Mouse (Mus musculus) liver, embryonic 14.5 days (tissue): Measurements from ENCODE around the gene Unc5a. TPM values are rescaled to one million over a fixed set of nuclear protein-coding genes. Genes with fewer than 3 reads are reported as not detected.

Source experiments
- ATAC-seq: fragments of 200-750 bp; cut with Nextera tagmentation; 2 replicates; pipeline ENCODE4 v1.8.0; 2017; ENCODE audit warnings: moderate number of reproducible peaks, mild to moderate bottlenecking, moderate library complexity; ENCODE audit not compliant: insufficient read depth
- DNase-seq, 3 experiments: peaks; one replicate each; pipeline ENCODE4 v3.0.0-alpha.2; 2012 to 2013; ENCODE audit warnings: low read depth in 3 of 3, low spot score in 3 of 3
- H3K27ac ChIP-seq: fragments of 300-500 bp; sonication (generic); 2 replicates; pipeline ENCODE4 v1.5.1; 2014; ENCODE audit warnings: moderate library complexity, mild to moderate bottlenecking, control low read depth, inconsistent platforms
- H3K27me3 ChIP-seq: fragments of 300-500 bp; sonication (generic); 2 replicates; pipeline ENCODE4 v1.6.1; 2014; ENCODE audit warnings: mild to moderate bottlenecking, low read length, moderate library complexity; ENCODE audit not compliant: control insufficient read depth, insufficient read depth
- H3K36me3 ChIP-seq: fragments of 300-500 bp; sonication (generic); replicated peaks from 2 replicates; pipeline ENCODE4 v1.6.1; 2014; ENCODE audit warnings: low read depth; ENCODE audit not compliant: control insufficient read depth, insufficient read depth
- H3K4me1 ChIP-seq, 2 experiments: fragments of 200-500 bp in 1 of 2; fragments of 300-500 bp in 1 of 2; sonication (generic) in 1 of 2; replicated peaks; 2 replicates each; pipeline ENCODE4 v1.6.1; 2012 to 2014; ENCODE audit warnings: antibody characterized with exemption in 1 of 2, inconsistent platforms in 1 of 2, low read length in 1 of 2; ENCODE audit not compliant: control insufficient read depth in 2 of 2, insufficient read depth in 2 of 2
- H3K4me2 ChIP-seq: fragments of 300-500 bp; sonication (generic); 2 replicates; pipeline ENCODE4 v1.6.1; 2014; ENCODE audit warnings: low read depth, mild to moderate bottlenecking, control low read depth, moderate library complexity
- H3K4me3 ChIP-seq, 2 experiments: fragments of 200-500 bp in 1 of 2; fragments of 300-500 bp in 1 of 2; sonication (generic) in 1 of 2; 2 replicates each; pipeline ENCODE4 v1.5.1; 2012 to 2014; ENCODE audit warnings: low read depth in 2 of 2, low read length in 2 of 2, mild to moderate bottlenecking in 2 of 2, control low read depth in 1 of 2, inconsistent platforms in 1 of 2, moderate library complexity in 1 of 2; ENCODE audit not compliant: insufficient read depth in 1 of 2
- H3K9ac ChIP-seq: fragments of 300-500 bp; sonication (generic); replicated peaks from 2 replicates; pipeline ENCODE4 v1.6.1; 2014; ENCODE audit warnings: mild to moderate bottlenecking, control low read depth, moderate library complexity
- H3K9me3 ChIP-seq: fragments of 300-500 bp; sonication (generic); 2 replicates; pipeline ENCODE4 v1.6.1; 2016; ENCODE audit warnings: low read length, mixed read lengths; ENCODE audit not compliant: control insufficient read depth
- CTCF ChIP-seq: IDR thresholded peaks from 2 replicates; pipeline ENCODE4 v1.5.1; 2016; ENCODE audit warnings: antibody characterized with exemption, low read depth, control low read depth
- EP300 ChIP-seq: IDR thresholded peaks from 2 replicates; pipeline ENCODE4 v1.6.1; 2016; ENCODE audit warnings: antibody characterized with exemption, low read depth
- WGBS: fragments of 180-500 bp; shearing (Covaris S2); extraction: QIAGEN DNeasy Blood & Tissue Kit; methylation state at CpG from one replicate; pipeline ENCODE4 v1.1.7; 2014; ENCODE audit not compliant: insufficient replicate concordance; 5-methylcytosine and 5-hydroxymethylcytosine counted together
- polyA plus RNA-seq, 2 experiments: library from polyadenylated mRNA; depleted of rRNA in 1 of 2; stranded (reverse) in 1 of 2; unstranded in 1 of 2; fragments of >200 nt; fragmentation: Nextera tagmentation in 1 of 2; extraction: Ambion mirVana in 1 of 2; gene quantifications; 2 replicates each; pipeline versions ENCODE4 v1.2.1 to v1.2.3; 2012 to 2014

Unc5a gene
- polyA plus RNA-seq, 2 experiments, result 0.37 to 0.43 TPM

DNA sequence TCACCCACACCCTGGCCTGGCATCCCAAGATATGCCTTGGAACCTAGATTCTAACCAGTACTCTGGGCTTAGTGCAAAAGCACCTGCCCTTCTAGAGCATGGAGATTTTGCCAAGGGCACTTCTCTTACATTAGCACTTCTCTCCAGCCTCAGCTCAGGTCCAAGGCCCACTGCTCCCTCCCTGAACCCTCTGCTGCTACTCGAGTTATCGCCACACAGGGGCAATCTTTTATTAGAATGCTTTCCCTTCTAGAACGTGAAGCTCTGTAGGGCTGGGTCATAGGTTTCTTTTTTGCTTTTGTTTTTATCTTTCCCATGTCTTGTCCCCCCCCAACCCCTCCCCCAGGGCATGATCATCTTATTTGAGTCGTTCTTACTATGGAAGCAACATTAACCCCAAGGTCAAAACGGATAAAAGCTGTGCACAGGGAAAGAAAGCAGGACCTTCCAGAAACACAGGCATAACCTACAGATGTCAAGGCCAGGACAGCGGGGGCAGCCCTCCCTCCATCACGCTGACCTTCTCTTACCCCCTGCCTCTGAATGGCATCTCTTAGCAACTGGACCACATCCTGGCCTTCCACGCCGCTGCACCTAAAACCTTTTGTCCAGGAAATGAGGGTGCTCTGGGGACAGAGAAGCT lies 64.6 kb downstream of the Unc5a start:
- Histone ChIP-seq H3K4me1 (no peaks in the 10 kb centered on the region), H3K9me3 (no peaks in the 10 kb centered on the region), H3K27ac (no peak overlapping the region), H3K36me3 (no peaks in the 10 kb centered on the region), H3K4me3 (no peak overlapping the region), H3K9ac (no peak overlapping the region), H3K27me3 (no peaks in the 10 kb centered on the region), H3K4me2 (no peak overlapping the region)
- ATAC-seq (no peak), DNase-seq (no peak)
- TF ChIP-seq CTCF, result no peak
- no peak for TF ChIP-seq EP300
- 38% methylated on average over 9 of the region's 9 CpGs for WGBS

DNA sequence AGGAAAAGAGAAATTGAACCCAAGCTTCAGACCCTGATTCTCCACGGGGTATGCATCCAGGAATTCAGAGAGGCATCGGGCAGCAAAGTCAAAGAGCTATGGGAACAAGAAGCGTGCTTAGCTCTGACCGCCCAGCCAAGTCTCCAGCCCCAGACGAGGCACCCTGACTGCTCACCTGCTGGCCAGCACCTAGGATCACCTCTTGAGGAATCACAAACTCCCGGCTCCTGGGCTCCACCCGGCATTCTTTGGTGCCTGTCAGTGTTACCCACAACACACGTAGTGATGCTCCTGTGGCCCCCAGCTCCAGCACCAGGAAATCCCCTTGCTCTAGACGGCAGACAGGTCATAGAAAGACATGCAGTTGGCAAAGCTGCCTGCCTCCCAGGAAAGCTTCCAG lies 65.2 kb downstream of the Unc5a start:
- no peak for TF ChIP-seq CTCF
- no peak for TF ChIP-seq EP300
- Histone ChIP-seq H3K4me3 (no peak overlapping the region), H3K36me3 (no peaks in the 10 kb centered on the region), H3K4me2 (no peak overlapping the region), H3K9ac (no peak overlapping the region), H3K4me1 (no peaks in the 10 kb centered on the region), H3K27me3 (no peaks in the 10 kb centered on the region), H3K9me3 (no peaks in the 10 kb centered on the region), H3K27ac (no peak overlapping the region)
- DNase-seq, result no peak
- 58% methylated on average over 9 of the region's 9 CpGs for WGBS
- ATAC-seq, result no peak

DNA sequence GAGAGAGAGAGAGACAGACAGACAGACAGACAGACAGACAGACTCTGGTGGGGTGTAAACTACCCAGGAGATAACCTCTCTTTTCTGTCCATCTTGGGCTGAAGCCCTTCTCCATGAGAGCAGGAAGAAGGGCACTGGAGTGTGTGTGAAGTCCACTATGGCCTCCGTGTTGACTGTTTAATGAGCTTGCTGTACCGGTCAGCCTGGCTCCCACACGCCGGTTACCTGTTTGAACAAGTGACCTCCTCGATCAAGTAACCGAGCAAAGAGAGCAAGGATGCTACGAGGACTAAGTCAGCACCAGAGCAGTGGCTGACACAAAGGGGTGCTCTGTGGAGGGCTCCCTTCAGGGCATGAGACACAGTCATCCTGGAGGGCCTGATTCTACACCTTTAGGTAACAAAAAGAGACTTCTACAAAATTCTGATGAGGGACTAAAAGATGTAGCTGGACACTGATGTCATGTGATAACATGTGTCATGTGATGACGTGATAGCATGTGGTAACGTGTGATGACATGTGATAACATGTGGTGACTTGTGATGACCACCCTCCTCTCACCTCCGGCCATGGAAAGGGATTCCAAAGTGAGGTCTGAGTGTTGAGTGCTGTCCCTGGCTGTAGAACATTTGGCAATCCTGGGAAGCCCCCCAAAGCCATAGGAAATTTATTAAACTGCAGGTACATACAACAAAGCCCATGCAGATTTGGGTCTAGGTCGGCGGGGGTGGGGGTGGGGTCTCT lies 68.1 kb downstream of the Unc5a start:
- no peaks in the 10 kb centered on the region for H3K27me3 ChIP-seq
- no peak overlapping the region for H3K27ac ChIP-seq
- 66% methylated on average over 12 of the region's 12 CpGs for WGBS
- no peak for ATAC-seq
- no peak for DNase-seq
- H3K9ac ChIP-seq, result no peak overlapping the region
- H3K9me3 ChIP-seq, result no peaks in the 10 kb centered on the region
- no peaks in the 10 kb centered on the region for H3K4me1 ChIP-seq
- no peaks in the 10 kb centered on the region for H3K36me3 ChIP-seq
- no peak for TF ChIP-seq CTCF
- no peak for TF ChIP-seq EP300
- H3K4me3 ChIP-seq, result no peak overlapping the region
- no peak overlapping the region for H3K4me2 ChIP-seq

DNA sequence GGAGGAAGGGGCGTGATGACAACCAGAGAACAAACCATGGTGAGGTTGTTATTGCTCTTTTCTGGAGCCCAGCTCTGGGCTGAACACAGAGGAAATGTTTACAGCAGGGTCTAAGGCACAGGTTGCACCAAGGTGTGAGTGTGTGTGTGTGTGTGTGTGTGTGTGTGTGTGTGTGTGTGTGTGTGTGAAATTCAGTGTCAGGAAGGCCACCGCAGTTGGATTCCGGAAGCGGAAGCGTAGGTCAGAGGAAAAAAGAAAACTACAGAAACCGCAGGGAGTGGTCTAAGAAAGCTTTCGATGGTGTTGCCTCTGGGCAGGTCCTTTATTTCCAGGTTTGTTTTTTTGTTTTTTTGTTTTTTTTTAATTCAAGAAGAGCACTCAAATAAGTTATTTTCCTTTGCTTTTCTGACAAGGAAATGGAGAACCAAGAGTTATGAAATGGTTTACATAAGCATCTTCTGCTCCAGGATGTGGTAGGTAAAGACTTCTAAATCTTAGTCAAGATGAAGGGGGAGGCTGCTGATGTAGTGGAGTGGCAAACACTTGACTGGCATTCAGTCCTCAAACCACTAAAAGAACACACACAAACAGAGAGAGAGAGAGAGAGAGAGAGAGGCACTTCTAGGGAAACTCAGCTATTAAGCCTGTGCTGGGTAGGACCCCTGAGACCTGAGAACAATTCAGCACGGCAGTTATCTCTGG lies 68.8 kb downstream of the Unc5a start:
- Histone ChIP-seq H3K4me2 (no peak overlapping the region), H3K9ac (no peak overlapping the region), H3K4me3 (no peak overlapping the region), H3K27ac (no peak overlapping the region), H3K4me1 (no peaks in the 10 kb centered on the region), H3K27me3 (no peaks in the 10 kb centered on the region), H3K9me3 (no peaks in the 10 kb centered on the region), H3K36me3 (no peaks in the 10 kb centered on the region)
- TF ChIP-seq CTCF, result no peak
- TF ChIP-seq EP300, result no peak
- no peak for DNase-seq
- WGBS, result 72% methylated on average over 8 of the region's 8 CpGs
- no peak for ATAC-seq

DNA sequence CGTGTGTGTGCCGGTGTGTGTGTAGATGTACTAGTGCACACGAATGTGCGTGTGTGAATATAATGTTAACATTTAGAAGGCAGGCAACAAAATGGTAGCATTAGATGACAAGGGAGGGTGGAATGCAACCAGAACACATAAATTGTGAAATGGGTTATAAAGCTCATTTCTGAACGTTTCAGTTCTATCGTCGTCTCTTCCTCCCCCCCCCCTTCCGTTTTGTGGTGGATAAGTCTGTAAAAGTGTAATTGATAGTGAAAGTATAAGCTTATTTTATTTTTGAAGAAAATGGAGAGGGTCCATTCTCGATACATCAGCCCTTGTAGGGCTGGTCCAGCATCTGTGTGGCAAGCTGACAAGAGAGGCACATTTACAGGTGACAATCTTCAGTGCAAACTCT lies 69.5 kb downstream of the Unc5a start:
- Histone ChIP-seq H3K27me3 (no peaks in the 10 kb centered on the region), H3K9me3 (no peaks in the 10 kb centered on the region), H3K27ac (no peak overlapping the region), H3K4me3 (no peak overlapping the region), H3K4me2 (no peak overlapping the region), H3K9ac (no peak overlapping the region), H3K36me3 (no peaks in the 10 kb centered on the region), H3K4me1 (no peaks in the 10 kb centered on the region)
- 71% methylated on average over 9 of the region's 9 CpGs for WGBS
- no peak for DNase-seq
- TF ChIP-seq CTCF, result no peak
- no peak for TF ChIP-seq EP300
- ATAC-seq, result no peak
